ENCODE assay signal across 36 mouse cellular contexts in genomic region chr6:96143326-96143725, GRCm38 (mm10). TPM values are rescaled to one million over a fixed set of nuclear protein-coding genes. Genes with fewer than 3 reads are reported as not detected.
"Had no signal": no experiment of that assay in that cellular context is flagged by ENCODE, and none has a peak within 500 bp of the region (broad histone marks: within the 10 kb centered on the region; RNA-seq: fewer than 3 reads in every experiment).

No protein-coding gene starts in this region.

- DNase-seq: heart, adult 18-20 months; heart, adult 2 months; heart, postnatal 10 days; heart, postnatal 14 days; heart, postnatal 36 days; heart, postnatal 4 days; kidney, adult 11 months; kidney, adult 18-20 months; kidney, postnatal 4 days; layer of hippocampus, adult 9-11 months; layer of hippocampus, postnatal 36 days had no signal

- H3K4me1 ChIP-seq: heart, embryonic 10.5 days; heart, embryonic 12.5 days; heart, embryonic 13.5 days; heart, embryonic 15.5 days; hindbrain, embryonic 10.5 days; hindbrain, embryonic 12.5 days; hindbrain, embryonic 13.5 days; hindbrain, embryonic 15.5 days had no signal

- H3K4me3 ChIP-seq: heart, adult 2 months; heart, embryonic 10.5 days; heart, embryonic 12.5 days; heart, embryonic 13.5 days; heart, embryonic 15.5 days; hindbrain, embryonic 10.5 days; hindbrain, embryonic 12.5 days; hindbrain, embryonic 13.5 days; hindbrain, embryonic 15.5 days; intestine, embryonic 15.5 days; kidney, embryonic 15.5 days; layer of hippocampus, adult 2 months; left cerebral cortex, adult 2 months had no signal

- H3K27ac ChIP-seq: heart, adult 2 months; heart, embryonic 10.5 days; heart, embryonic 13.5 days; heart, embryonic 15.5 days; hindbrain, embryonic 10.5 days; hindbrain, embryonic 12.5 days; hindbrain, embryonic 13.5 days; hindbrain, embryonic 14.5 days; hindbrain, embryonic 15.5 days; hindbrain, postnatal 0 days; intestine, embryonic 15.5 days; kidney, embryonic 15.5 days; kidney, postnatal 0 days; layer of hippocampus, adult 2 months; left cerebral cortex, adult 2 months had no signal

- H3K9me3 ChIP-seq: heart, embryonic 10.5 days; heart, embryonic 12.5 days; heart, embryonic 13.5 days; heart, embryonic 15.5 days; hindbrain, embryonic 10.5 days; hindbrain, embryonic 12.5 days; hindbrain, embryonic 13.5 days; hindbrain, embryonic 15.5 days; intestine, embryonic 15.5 days; kidney, embryonic 15.5 days had no signal

- H3K27me3 ChIP-seq: heart, embryonic 12.5 days; heart, embryonic 13.5 days; heart, embryonic 15.5 days; hindbrain, embryonic 12.5 days; hindbrain, embryonic 13.5 days; hindbrain, embryonic 15.5 days; intestine, embryonic 15.5 days; kidney, embryonic 15.5 days had no signal

- H3K36me3 ChIP-seq: heart, embryonic 10.5 days; heart, embryonic 12.5 days; heart, embryonic 13.5 days; heart, embryonic 15.5 days; hindbrain, embryonic 10.5 days; hindbrain, embryonic 12.5 days; hindbrain, embryonic 13.5 days; hindbrain, embryonic 15.5 days; intestine, embryonic 15.5 days; kidney, embryonic 15.5 days had no signal

- H3K9ac ChIP-seq: heart, embryonic 12.5 days; heart, embryonic 13.5 days; heart, embryonic 15.5 days; hindbrain, embryonic 12.5 days; hindbrain, embryonic 13.5 days; hindbrain, embryonic 14.5 days; hindbrain, embryonic 15.5 days; intestine, embryonic 15.5 days; kidney, embryonic 15.5 days had no signal

- ATAC-seq: hindbrain, embryonic 16.5 days; hindbrain, postnatal 0 days; inflammation-experienced regulatory T-cells, adult 6 months; intestine, embryonic 15.5 days; intestine, embryonic 16.5 days; intestine, postnatal 0 days had no signal

- H3K4me2 ChIP-seq: heart, embryonic 11.5 days; heart, embryonic 12.5 days; heart, embryonic 13.5 days; heart, embryonic 15.5 days; hindbrain, embryonic 12.5 days; hindbrain, embryonic 13.5 days; hindbrain, embryonic 14.5 days; hindbrain, embryonic 15.5 days; intestine, embryonic 15.5 days; kidney, embryonic 15.5 days had no signal

RNA-seq across cellular contexts. Expression of gene 1700123L14Rik, which starts 22.7 kb away (rescaled TPM):
- polyA plus RNA-seq: heart, embryonic 10.5 days; heart, embryonic 11.5 days; heart, embryonic 12.5 days; heart, embryonic 13.5 days; heart, embryonic 14.5 days; heart, embryonic 15.5 days; heart, embryonic 16.5 days; heart, postnatal 0 days; hindbrain, embryonic 10.5 days; hindbrain, embryonic 11.5 days; hindbrain, embryonic 12.5 days; hindbrain, embryonic 16.5 days; hindbrain, postnatal 0 days; inflammation-experienced regulatory T-cells, adult 6 months; intestine, embryonic 15.5 days; intestine, embryonic 16.5 days; intestine, postnatal 0 days; kidney, embryonic 15.5 days; kidney, postnatal 0 days; large intestine, adult 2 months had no signal

RNA-seq across cellular contexts. Expression of gene Fam19a1, which starts 30.4 kb away (rescaled TPM):
- polyA plus RNA-seq: heart, adult 2 months; inflammation-experienced regulatory T-cells, adult 6 months had no signal
